Mouse (Mus musculus): ENCODE results near the gene Chp1. TPM values are rescaled to one million over a fixed set of nuclear protein-coding genes. Genes with fewer than 3 reads are reported as not detected.
"Not testable (repeated sequence)": the region's sequence is repeated elsewhere in the genome, so short reads cannot be mapped to it uniquely, and the experiment has no call there.

Chp1 gene
- polyA plus RNA-seq, 1 experiment from 2014 or later: 69.6 TPM

GRCm38 (mm10) chr2:119602488-119602887 is 55.0 kb downstream of the Chp1 start:
- H3K4me2 ChIP-seq (ENCODE audit: low read depth, low read length): peak overlapping the region; percentile 32
- peak overlapping the region; percentile 80 for H3K27ac ChIP-seq (ENCODE audit: low read length)
- peaks cover 56% of the 10 kb centered on the region for H3K36me3 ChIP-seq (ENCODE audit: control insufficient read depth, insufficient read depth)
- 53% methylated on average over 1 of the region's 1 CpGs for WGBS (ENCODE audit: insufficient replicate concordance)
- peaks cover 61% of the 10 kb centered on the region for H3K4me1 ChIP-seq (ENCODE audit: control insufficient read depth, low read depth, low read length)
- no peaks in the 10 kb centered on the region for H3K27me3 ChIP-seq (ENCODE audit: control insufficient read depth, insufficient read depth, low read depth, low read length)
- peak overlapping the region; percentile 24; the same call in 1 of the 2 replicates for H3K9ac ChIP-seq (ENCODE audit: low read depth, low read length)
- H3K9me3 ChIP-seq (replicated peaks; ENCODE audit: control insufficient read depth, low read length): no peaks in the 10 kb centered on the region
- no peak for ATAC-seq (ENCODE audit: low read depth)
- 0 out of 2 replicates have a peak overlapping the region, but pooled peaks have one; percentile 15 for H3K4me3 ChIP-seq (ENCODE audit: low read depth, low read length)

DNA sequence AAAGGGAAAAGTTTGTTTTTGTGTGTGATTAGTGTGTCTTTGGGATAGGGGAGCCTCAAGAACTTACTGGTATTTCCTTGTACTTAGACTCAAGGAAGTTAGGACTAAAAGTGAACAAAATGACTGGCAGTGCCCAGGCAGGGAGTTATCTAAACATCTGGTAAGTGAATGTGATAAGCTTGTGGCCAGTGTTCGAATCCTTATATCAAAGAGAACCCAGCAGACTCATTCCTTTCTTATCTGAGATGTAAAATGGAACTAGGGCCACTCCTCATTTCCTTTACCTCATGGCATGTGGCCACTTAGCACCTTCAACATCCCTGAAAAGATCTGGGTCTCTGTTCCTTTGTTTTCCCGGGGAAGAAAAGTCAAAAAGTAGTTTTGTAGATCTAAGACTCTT is 56.4 kb downstream of the Chp1 start:
- peak; percentile 46 for ATAC-seq (ENCODE audit: low read depth)

DNA sequence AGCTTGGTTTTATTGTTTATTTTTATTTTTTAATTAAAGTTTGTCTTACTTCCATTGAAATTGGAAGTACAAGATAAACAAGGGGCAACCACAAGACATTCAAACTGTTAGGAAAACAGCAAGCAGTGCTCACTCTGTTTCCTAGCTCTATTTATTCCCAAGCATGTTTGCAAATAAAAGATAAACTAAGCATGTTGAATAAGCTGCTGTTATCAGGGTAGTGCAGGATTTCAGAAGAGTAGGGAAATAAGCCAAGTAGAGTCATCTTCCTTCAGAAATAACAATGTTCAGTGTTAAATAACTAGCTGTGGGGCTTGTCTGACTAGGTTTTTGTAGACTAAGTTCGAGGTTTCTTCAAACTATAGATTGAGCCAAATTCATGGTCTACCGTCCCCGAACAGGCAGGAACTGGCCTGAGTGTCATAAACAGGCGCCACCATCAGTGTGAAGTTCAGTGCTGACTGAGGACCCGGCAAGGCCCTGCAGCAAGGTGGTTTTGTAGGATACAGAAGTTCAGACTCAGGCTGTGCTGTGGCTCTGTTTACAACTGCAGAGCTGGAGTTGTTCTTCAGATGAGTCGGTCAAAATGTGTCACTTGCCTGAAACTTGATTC is 58.0 kb downstream of the Chp1 start:
- H3K27me3 ChIP-seq (ENCODE audit: control insufficient read depth, insufficient read depth, low read depth, low read length): no peaks in the 10 kb centered on the region
- H3K4me1 ChIP-seq (ENCODE audit: control insufficient read depth, low read depth, low read length): peaks cover 55% of the 10 kb centered on the region
- H3K4me2 ChIP-seq (ENCODE audit: low read depth, low read length): peak overlapping the region; percentile 59
- peak overlapping the region; percentile 38 for H3K4me3 ChIP-seq (ENCODE audit: low read depth, low read length)
- 23% methylated on average over 6 of the region's 6 CpGs for WGBS (ENCODE audit: insufficient replicate concordance)
- peak overlapping the region; percentile 99 for H3K27ac ChIP-seq (ENCODE audit: low read length)
- peaks cover 61% of the 10 kb centered on the region for H3K36me3 ChIP-seq (ENCODE audit: control insufficient read depth, insufficient read depth)
- H3K9me3 ChIP-seq (replicated peaks; ENCODE audit: control insufficient read depth, low read length): no peaks in the 10 kb centered on the region
- H3K9ac ChIP-seq (ENCODE audit: low read depth, low read length): peak overlapping the region; percentile 52
- peak; percentile 88 for ATAC-seq (ENCODE audit: low read depth)

More for the DNA sequence above, 56.4 kb downstream of the Chp1 start:
- peaks cover 59% of the 10 kb centered on the region for H3K36me3 ChIP-seq (ENCODE audit: control insufficient read depth, insufficient read depth)
- H3K4me2 ChIP-seq (ENCODE audit: low read depth, low read length): peak overlapping the region; percentile 43
- H3K27me3 ChIP-seq (ENCODE audit: control insufficient read depth, insufficient read depth, low read depth, low read length): no peaks in the 10 kb centered on the region
- H3K27ac ChIP-seq (ENCODE audit: low read length): peak overlapping the region; percentile 93
- H3K9ac ChIP-seq (ENCODE audit: low read depth, low read length): peak overlapping the region; percentile 1
- no peaks in the 10 kb centered on the region for H3K9me3 ChIP-seq (replicated peaks; ENCODE audit: control insufficient read depth, low read length)
- WGBS (ENCODE audit: insufficient replicate concordance): 27% methylated on average over 2 of the region's 2 CpGs
- no peak overlapping the region for H3K4me3 ChIP-seq (ENCODE audit: low read depth, low read length)
- H3K4me1 ChIP-seq (ENCODE audit: control insufficient read depth, low read depth, low read length): peaks cover 59% of the 10 kb centered on the region

GRCm38 (mm10) chr2:119607023-119607422 is 59.5 kb downstream of the Chp1 start:
- Histone ChIP-seq H3K36me3 (ENCODE audit: control insufficient read depth, insufficient read depth) (peaks cover 56% of the 10 kb centered on the region), H3K4me3 (ENCODE audit: low read depth, low read length) (no peak overlapping the region), H3K4me2 (ENCODE audit: low read depth, low read length) (no peak overlapping the region), H3K9me3 (replicated peaks; ENCODE audit: control insufficient read depth, low read length) (no peaks in the 10 kb centered on the region), H3K27me3 (ENCODE audit: control insufficient read depth, insufficient read depth, low read depth, low read length) (no peaks in the 10 kb centered on the region), H3K4me1 (ENCODE audit: control insufficient read depth, low read depth, low read length) (peaks cover 45% of the 10 kb centered on the region), H3K9ac (ENCODE audit: low read depth, low read length) (no peak overlapping the region), H3K27ac (ENCODE audit: low read length) (peak overlapping the region; percentile 93)
- peak; percentile 44 for ATAC-seq (ENCODE audit: low read depth)
- WGBS (ENCODE audit: insufficient replicate concordance): 33% methylated on average over 4 of the region's 4 CpGs

DNA sequence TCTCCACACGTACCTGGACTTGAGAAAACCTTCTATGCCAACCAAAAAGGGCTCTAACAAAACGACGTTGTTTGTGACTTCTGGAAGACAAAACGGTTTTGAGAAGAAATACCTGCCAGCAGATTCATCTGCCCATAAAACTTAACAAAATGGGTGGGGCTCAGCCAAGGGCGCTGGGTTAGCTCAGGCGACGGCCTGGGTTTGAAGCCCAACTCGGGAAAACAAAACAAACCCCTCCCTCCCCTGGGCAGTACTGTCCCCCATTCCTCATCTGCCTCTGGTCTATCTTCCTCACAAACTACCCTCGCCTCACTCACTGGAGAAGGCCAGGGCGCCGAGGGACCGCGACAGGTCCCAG is 70.3 kb downstream of the Chp1 start:
- H3K9me3 ChIP-seq (replicated peaks; ENCODE audit: control insufficient read depth, low read length): no peaks in the 10 kb centered on the region
- peak overlapping the region; percentile 86 for H3K4me3 ChIP-seq (ENCODE audit: low read depth, low read length)
- H3K27me3 ChIP-seq (ENCODE audit: control insufficient read depth, insufficient read depth, low read depth, low read length): no peaks in the 10 kb centered on the region
- peak overlapping the region; percentile 88 for H3K9ac ChIP-seq (ENCODE audit: low read depth, low read length)
- H3K36me3 ChIP-seq (ENCODE audit: control insufficient read depth, insufficient read depth): peaks cover 9% of the 10 kb centered on the region; the same call in 1 of the 2 replicates
- peak overlapping the region; percentile 94 for H3K27ac ChIP-seq (ENCODE audit: low read length)
- ATAC-seq (ENCODE audit: low read depth): peak; percentile 68
- peaks cover 19% of the 10 kb centered on the region for H3K4me1 ChIP-seq (ENCODE audit: control insufficient read depth, low read depth, low read length)
- under 1% methylated on average over 13 of the region's 13 CpGs for WGBS (ENCODE audit: insufficient replicate concordance)
- peak overlapping the region; percentile 71 for H3K4me2 ChIP-seq (ENCODE audit: low read depth, low read length)

- H3K4me3 ChIP-seq (ENCODE audit: low read depth, low read length): peak within 1 kb of the TSS; percentile 86
- under 1% methylated on average over 55 of the region's 55 CpGs for WGBS (ENCODE audit: insufficient replicate concordance)
- H3K27ac ChIP-seq (ENCODE audit: low read length): peak within 1 kb of the TSS; percentile 94
- no peaks in the 10 kb centered on the region for H3K9me3 ChIP-seq (replicated peaks; ENCODE audit: control insufficient read depth, low read length)
- peak; percentile 98 for ATAC-seq (ENCODE audit: low read depth)
- peak within 1 kb of the TSS; percentile 88 for H3K9ac ChIP-seq (ENCODE audit: low read depth, low read length)
- peaks cover 19% of the 10 kb centered on the region for H3K4me1 ChIP-seq (ENCODE audit: control insufficient read depth, low read depth, low read length)
- peak within 1 kb of the TSS; percentile 74 for H3K4me2 ChIP-seq (ENCODE audit: low read depth, low read length)
- peaks cover 14% of the 10 kb centered on the region for H3K36me3 ChIP-seq (ENCODE audit: control insufficient read depth, insufficient read depth)
- H3K27me3 ChIP-seq (ENCODE audit: control insufficient read depth, insufficient read depth, low read depth, low read length): no peaks in the 10 kb centered on the region
Observed at GRCm38 (mm10) chr2:119618199-119618982, 70.9 kb downstream of the Chp1 start, which contains the start of the genes Nusap1 and Oip5. TSS of gene Nusap1 (plus strand) at chr2:119618298. TSS of gene Oip5 (minus strand) at chr2:119618469.

DNA sequence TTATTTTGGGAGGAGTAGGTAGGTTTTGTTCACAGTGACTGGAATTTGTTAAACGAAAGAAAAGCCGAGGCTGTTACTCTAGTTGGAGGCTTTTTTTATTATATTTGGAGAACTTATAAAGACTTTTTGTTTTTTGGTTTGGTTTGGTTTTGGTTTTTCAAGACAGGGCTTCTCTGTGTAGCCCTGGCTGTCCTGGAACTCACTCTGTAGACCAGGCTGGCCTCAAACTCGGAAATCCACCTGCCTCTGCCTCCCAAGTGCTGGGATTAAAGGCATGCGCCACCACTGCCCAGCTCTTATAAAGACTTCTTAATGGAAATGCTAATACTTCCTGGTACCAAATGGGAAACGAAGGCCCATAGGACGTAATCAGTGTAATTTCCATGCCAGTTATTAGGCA is 71.5 kb downstream of the Chp1 start:
- 2% methylated on average over 6 of the region's 6 CpGs for WGBS (ENCODE audit: insufficient replicate concordance)
- not testable (repeated sequence) for H3K27me3 ChIP-seq (ENCODE audit: control insufficient read depth, insufficient read depth, low read depth, low read length); H3K9me3 ChIP-seq (replicated peaks; ENCODE audit: control insufficient read depth, low read length); ATAC-seq (ENCODE audit: low read depth)
- Histone ChIP-seq H3K9ac (ENCODE audit: low read depth, low read length) (peak overlapping the region; percentile 78), H3K36me3 (ENCODE audit: control insufficient read depth, insufficient read depth) (peaks cover 20% of the 10 kb centered on the region), H3K4me1 (ENCODE audit: control insufficient read depth, low read depth, low read length) (peaks cover 19% of the 10 kb centered on the region), H3K27ac (ENCODE audit: low read length) (peak overlapping the region; percentile 81), H3K4me3 (ENCODE audit: low read depth, low read length) (peak overlapping the region; percentile 86), H3K4me2 (ENCODE audit: low read depth, low read length) (peak overlapping the region; percentile 74)

DNA sequence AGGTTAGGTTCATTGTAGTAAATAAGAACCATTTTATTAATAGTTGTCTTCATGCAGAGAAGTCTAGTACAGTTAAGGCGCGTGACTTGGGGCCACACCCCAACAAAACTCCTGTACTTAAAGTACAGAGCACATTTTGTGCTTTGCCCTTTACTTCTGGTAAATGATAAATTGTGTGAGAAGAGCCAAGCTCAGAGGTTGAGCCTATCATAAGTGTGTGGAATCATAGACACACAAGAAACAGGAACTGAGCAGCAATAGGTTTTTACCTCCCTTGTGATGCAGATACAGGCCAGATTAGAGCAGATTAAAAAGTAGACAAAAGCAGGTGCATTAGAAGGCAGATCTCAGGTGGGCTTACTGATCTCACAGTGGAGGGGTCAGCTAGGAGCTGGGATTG is 73.8 kb downstream of the Chp1 start:
- H3K4me3 ChIP-seq (ENCODE audit: low read depth, low read length): peak overlapping the region; percentile 86
- H3K27me3 ChIP-seq (ENCODE audit: control insufficient read depth, insufficient read depth, low read depth, low read length): no peaks in the 10 kb centered on the region
- H3K9ac ChIP-seq (ENCODE audit: low read depth, low read length): peak overlapping the region; percentile 12; the same call in 1 of the 2 replicates
- peaks cover 40% of the 10 kb centered on the region for H3K36me3 ChIP-seq (ENCODE audit: control insufficient read depth, insufficient read depth)
- H3K4me2 ChIP-seq (ENCODE audit: low read depth, low read length): peak overlapping the region; percentile 74
- H3K27ac ChIP-seq (ENCODE audit: low read length): no peak overlapping the region
- peaks cover 19% of the 10 kb centered on the region for H3K4me1 ChIP-seq (ENCODE audit: control insufficient read depth, low read depth, low read length)
- ATAC-seq (ENCODE audit: low read depth): no peak
- 77% methylated on average over 2 of the region's 2 CpGs for WGBS (ENCODE audit: insufficient replicate concordance)
- H3K9me3 ChIP-seq (replicated peaks; ENCODE audit: control insufficient read depth, low read length): no peaks in the 10 kb centered on the region

Data from liver, embryonic 16.5 days (tissue).